Mouse (Mus musculus) right cerebral cortex, postnatal 10 days (tissue): ENCODE results near the gene Cyp2d11.
A peak's percentile ranks its signal among the peaks of the same experiment; 100 is the strongest.
"Not testable (repeated sequence)": the region's sequence is repeated elsewhere in the genome, so short reads cannot be mapped to it uniquely, and the experiment has no call there.

Experiments
- DNase-seq, 2 experiments: peaks; one replicate each; pipeline ENCODE4 v3.0.0; 2021; ENCODE audit warnings: low spot score in 2 of 2

Cyp2d11 gene

GRCm38 (mm10) chr15:82379871-82380713, 13.7 kb downstream of the Cyp2d11 start, which contains the start of gene Cyp2d22:
Cyp2d22 (minus strand) TSS chr15:82380260.
- DNase-seq = peak; percentile 40 to 47

GRCm38 (mm10) chr15:82379511-82379870, 14.3 kb downstream of the Cyp2d11 start:
- DNase-seq = no peak

GRCm38 (mm10) chr15:82378261-82379180, 15.3 kb downstream of the Cyp2d11 start:
- DNase-seq = no peak

- no peak for DNase-seq
Measured at GRCm38 (mm10) chr15:82377701-82378100, 16.1 kb downstream of the Cyp2d11 start.

- peak; percentile 72 to 79 for DNase-seq
Measured at GRCm38 (mm10) chr15:82376393-82377138, 17.3 kb downstream of the Cyp2d11 start.

- DNase-seq = no peak
Measured at GRCm38 (mm10) chr15:82375855-82376254, 18.0 kb downstream of the Cyp2d11 start.

GRCm38 (mm10) chr15:82374437-82374836, 19.4 kb downstream of the Cyp2d11 start:
- no peak for DNase-seq

- DNase-seq = no peak
Measured at GRCm38 (mm10) chr15:82372991-82373390, 20.8 kb downstream of the Cyp2d11 start.

- DNase-seq = no peak
Measured at GRCm38 (mm10) chr15:82372446-82372845, 21.4 kb downstream of the Cyp2d11 start.

GRCm38 (mm10) chr15:82368851-82369250, 25.0 kb downstream of the Cyp2d11 start:
- DNase-seq = no peak

- no peak for DNase-seq
Measured at GRCm38 (mm10) chr15:82368146-82368545, 25.7 kb downstream of the Cyp2d11 start.

- not testable (repeated sequence) for DNase-seq
Measured at GRCm38 (mm10) chr15:82364561-82364960, 29.3 kb downstream of the Cyp2d11 start.

GRCm38 (mm10) chr15:82363801-82364200, 30.0 kb downstream of the Cyp2d11 start:
- not testable (repeated sequence) for DNase-seq

- DNase-seq = no peak
Measured at GRCm38 (mm10) chr15:82362234-82362633, 31.6 kb downstream of the Cyp2d11 start.

- DNase-seq = peak in 1 of 2 experiments; percentile 32
Measured at GRCm38 (mm10) chr15:82361459-82362018, 32.3 kb downstream of the Cyp2d11 start.

GRCm38 (mm10) chr15:82358431-82359260, 35.2 kb downstream of the Cyp2d11 start:
- DNase-seq = no peak

- peak; percentile 99 for DNase-seq
Measured at GRCm38 (mm10) chr15:82354126-82354945, 39.5 kb downstream of the Cyp2d11 start, which contains the start of gene Ndufa6. Ndufa6 (minus strand) TSS chr15:82354322.

GRCm38 (mm10) chr15:82353745-82354113, 40.1 kb downstream of the Cyp2d11 start:
- no peak for DNase-seq

- DNase-seq = peak in 1 of 2 experiments; percentile 31
Measured at GRCm38 (mm10) chr15:82353078-82353744, 40.6 kb downstream of the Cyp2d11 start.
